Mouse (Mus musculus) 3134 (cell line): ENCODE measurements at regions not wholly inside any gene's neighbourhood (a gene's known extent, or its start where the extent isn't known, plus 50 kb on each side); places are given as distances from the start of the nearest gene placed in this dataset.

Experiments used
- DNase-seq: peaks from one replicate; pipeline ENCODE4 v3.0.0-alpha.2; 2011; ENCODE audit warnings: low spot score; ENCODE audit not compliant: insufficient read length; ENCODE audit errors: extremely low read depth

DNA sequence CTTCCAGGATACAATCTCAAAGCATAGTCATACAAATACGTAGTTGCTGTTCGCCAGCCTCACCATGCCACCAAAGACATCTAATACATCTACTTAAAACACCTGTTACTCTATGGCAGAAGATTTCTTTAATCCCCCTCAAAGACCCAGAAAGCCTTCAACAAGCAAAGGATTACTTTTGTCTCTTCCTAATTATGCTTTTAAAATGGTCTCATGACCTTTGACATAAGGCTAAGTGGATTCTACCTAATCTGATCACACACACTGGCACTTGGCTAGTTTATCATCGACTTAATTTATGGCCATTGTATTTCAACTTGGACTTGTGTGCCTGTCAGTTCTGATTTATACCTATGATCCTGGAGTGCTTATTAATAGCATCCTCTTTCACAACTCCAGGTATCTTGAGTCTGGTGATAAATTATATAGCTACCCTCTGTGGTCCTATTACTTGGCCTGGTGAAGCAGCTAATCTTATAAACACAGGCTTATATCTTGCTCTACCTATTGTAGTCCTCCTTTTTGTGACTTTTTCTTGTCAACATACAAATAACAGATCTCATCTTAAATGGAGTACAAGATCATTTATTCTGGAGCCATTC lies 568.6 kb upstream of the B3galt2 start:
- no peak for DNase-seq

DNA sequence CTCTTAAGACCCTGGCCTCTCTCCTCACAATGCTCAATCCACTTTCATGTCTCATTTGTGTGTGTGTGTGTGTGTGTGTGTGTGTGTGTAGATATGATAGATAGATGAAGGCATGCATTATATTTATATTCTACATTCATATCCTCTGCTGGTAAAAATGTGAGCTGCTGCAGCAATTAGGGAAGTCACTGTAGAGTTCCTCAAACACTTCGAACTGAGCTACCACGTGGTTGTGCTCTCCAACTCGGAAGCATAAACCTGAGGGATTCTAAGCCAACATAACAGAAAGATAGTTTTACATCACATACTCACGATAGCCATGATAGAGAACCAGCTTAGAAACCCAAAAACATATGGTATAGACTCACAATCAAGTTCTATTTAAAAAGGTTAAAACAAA lies 565.5 kb upstream of the B3galt2 start:
- DNase-seq = no peak

- DNase-seq = no peak
These were observed 560.0 kb upstream of the B3galt2 start for GRCm38 (mm10) chr1:143080441-143080840.

- no peak for DNase-seq
These were observed 543.6 kb upstream of the B3galt2 start for GRCm38 (mm10) chr1:143096904-143097303.

DNA sequence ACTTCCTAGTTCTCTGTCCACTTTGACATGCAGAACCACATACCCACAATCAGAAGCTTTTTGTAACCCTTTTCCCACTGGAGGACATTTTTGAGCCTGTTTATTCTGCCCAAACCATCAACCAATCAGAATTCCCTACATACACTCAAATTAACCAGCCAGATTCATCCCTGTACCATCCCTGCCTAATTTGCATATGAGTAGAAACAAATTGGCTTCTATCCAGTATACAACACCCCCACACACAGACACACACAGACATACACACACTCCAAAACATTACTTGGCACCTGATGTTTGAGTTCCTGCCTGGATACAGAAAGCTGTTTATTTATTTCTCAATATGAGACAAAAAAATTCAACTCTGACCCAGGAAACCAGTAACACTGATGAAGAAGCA lies 542.2 kb upstream of the B3galt2 start:
- no peak for DNase-seq

DNA sequence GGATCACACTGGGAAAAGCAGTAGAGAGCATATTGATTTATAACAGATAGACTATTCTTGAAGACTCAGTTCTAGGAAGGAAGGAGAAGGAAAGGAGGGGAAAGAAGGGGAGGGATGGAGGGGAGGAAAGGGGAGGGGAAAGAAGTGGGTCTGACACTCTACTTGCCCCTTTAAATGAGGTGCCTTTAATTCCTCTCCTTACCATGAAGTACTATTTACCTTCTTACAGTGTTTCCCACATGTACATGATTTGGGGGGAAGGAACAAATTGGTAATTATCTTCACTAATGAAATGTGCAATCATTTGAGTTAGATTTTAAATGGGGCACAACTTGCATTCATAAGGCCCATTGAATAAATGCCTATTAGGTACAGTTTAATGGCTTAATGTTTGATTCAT lies 518.3 kb upstream of the B3galt2 start:
- no peak for DNase-seq

DNA sequence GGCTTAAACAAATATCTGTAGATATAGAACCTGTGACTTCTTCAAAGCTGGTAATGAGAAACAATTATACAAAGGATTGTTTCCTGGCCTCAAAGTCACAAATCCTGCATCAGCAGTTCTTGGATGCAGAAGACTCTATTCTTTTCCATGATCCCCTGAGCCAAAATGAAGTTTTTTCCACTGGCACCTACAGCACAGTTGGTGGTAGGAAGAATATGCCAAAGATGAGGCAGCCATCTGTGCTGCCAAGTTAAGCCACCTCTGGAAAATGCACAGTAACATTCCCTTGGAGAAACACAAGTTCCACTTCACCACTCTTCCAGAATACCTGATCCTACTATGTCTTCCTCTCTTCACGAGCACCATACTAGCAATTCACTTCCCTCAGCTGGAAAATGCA lies 510.2 kb upstream of the B3galt2 start:
- DNase-seq = no peak

GRCm38 (mm10) chr1:143132806-143133205 lies 507.7 kb upstream of the B3galt2 start:
- DNase-seq = no peak

DNA sequence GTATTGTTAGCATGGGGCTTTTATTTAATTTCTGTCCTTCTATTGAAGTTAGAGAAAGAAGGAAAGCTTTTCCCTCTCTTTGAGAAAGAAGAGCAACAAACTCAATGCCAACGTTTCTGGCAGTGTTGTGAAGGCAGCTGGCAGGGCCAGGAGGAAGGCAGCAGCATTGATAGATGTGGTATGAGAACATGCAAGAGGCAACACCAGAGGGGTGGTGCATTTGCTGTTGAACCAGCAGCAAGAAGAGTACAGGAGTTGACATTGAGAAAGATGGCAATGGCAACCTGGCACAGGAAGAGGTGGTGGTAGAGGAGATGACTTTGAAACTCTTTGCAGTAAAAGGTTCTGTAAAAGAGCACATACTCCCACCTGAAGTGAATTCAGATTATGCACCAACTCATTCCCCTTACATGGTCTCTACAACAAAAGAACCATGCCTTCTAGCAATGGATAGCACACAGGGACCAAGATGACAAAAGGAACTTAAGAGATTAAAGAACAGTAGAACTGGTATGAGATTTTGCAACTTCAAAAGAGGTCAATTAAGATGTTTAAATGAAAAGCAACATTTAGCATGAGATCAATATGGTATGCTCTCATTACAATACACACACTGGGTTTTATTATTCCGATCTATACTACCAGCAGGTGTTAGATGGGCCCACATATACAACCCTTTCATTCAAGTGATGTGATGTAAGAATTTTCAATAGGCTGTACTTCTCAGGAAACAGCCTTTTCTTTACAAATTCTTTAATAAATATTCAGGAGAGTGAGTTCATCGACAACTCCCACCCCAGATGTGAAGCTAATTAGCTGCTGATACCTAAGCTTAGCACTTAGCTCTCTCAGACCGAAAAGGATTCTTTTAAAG lies 495.1 kb upstream of the B3galt2 start:
- no peak for DNase-seq

DNA sequence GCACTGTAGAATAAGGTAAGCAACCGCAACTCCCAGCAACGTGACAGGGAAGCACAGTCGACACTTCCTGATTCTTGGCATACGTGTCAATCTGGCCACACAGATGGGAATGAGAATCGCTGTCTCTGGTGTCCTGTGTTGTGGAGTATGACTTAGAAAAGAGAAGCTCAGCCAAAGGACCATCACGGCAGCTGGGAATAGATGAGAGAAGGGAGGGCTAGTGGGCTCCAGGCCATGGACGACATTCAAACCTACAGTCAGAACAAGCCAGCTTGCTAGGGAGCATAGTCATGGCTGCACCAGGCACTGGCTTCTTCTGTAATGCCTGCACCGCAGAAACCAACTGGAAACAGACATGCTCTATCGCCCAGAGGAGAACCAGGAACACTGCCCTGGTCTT lies 469.2 kb upstream of the B3galt2 start:
- no peak for DNase-seq

- DNase-seq = no peak
These were observed 466.6 kb upstream of the B3galt2 start for GRCm38 (mm10) chr1:143173836-143174235.

DNA sequence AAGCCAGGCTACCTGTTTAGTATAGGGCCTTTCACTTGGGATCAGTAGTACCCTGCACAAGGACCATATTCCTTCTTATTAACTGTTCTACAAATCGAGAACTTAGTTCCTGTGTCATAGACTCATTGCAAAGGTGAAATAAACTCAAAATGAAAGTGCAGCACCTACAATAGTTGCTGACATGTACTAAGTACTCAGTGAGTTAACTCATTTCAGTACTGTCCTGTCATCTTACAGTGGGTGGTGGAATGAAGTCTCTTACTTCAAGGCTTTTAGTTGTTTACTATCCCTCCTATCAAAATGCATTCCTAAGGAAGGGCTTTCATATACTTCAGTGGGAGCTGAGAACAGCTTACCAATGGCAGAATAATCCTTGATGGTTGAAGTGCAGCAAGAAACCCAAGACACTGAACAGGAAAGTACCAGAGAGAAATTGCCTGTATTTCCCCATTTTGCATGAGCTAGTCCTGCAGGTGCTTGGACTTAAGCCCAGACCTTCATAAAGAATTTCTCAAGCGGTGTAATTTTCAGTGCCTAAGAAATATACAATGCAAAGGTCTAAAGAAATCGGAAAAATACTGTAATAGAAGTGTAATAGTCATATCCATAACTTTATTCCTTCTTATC lies 448.2 kb upstream of the B3galt2 start:
- no peak for DNase-seq

DNA sequence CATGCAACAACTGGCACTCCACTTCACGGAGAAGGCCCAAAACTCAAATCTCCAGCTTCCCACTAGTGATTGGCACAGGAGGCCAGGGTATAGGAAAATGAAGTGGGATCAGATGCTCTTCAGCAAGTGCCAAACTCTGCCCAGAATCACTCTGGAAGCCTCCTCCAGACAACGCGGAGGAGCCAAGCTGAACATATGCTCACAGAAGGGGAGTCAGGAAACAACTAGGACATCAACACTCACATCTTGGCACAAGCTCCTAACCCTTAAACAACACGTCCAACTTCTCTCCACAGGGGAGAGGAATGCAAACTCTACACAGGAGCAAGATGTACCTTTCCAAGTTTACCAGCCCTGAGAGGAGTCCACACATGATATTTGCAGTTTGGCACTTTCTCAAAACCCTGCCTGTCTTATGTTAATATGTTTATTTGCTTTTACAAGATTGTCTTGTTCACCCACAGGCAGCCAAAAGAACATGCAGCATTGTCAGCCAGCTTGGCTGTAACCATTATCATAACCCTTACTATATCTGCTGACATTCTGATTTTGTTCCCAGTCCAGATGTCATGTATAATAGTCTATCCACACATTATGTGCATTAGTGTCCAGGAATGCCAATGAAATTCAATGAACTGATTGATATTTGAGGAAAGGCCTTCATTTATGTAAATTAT lies 440.1 kb upstream of the B3galt2 start:
- no peak for DNase-seq

DNA sequence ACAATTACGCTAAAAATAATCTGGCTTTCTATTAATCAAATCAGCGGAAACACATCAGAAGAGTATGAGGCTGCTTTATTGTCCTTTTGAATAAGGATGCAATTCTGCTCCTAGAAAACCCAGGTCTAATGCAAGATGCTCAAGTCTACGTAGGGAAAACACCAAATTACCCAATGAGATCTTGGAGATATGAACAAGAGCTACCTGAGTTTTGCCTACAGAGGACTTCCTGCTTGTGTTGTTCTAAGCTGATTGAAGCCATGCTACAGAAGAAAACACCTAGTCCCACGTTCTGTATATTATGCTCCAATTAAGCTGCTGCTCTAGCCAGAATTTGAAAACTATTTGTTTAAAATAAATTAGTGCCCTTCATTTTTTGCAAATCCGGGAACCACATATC lies 439.5 kb upstream of the B3galt2 start:
- no peak for DNase-seq

GRCm38 (mm10) chr1:143202182-143202581 lies 438.3 kb upstream of the B3galt2 start:
- DNase-seq = no peak

- no peak for DNase-seq
These were observed 436.4 kb upstream of the B3galt2 start for GRCm38 (mm10) chr1:143204070-143204469.

DNA sequence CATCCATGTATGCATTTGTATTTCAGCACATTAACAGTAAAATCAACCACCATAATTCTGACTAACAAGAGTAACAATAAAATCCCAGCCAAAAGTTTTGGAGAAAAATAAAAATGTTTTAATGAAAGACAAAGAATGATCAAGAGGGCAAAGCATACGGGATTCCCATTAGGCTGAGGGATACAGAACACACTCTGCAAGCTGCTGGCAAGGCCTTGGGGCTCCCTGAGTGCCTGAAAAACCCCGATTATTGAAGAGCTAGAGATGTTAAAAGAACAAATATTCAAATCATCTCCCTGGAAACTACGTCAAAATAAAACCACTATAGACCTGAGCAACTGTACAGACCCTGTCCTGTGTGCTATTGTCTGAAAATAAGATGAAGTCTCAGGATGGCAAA lies 433.5 kb upstream of the B3galt2 start:
- DNase-seq = no peak

- no peak for DNase-seq
These were observed 432.9 kb upstream of the B3galt2 start for GRCm38 (mm10) chr1:143207399-143208065.

- DNase-seq = no peak
These were observed 423.1 kb upstream of the B3galt2 start for GRCm38 (mm10) chr1:143217401-143217800.

- DNase-seq = no peak
These were observed 408.5 kb upstream of the B3galt2 start for GRCm38 (mm10) chr1:143231969-143232368.
